Mouse (Mus musculus): ENCODE results near the gene 1700019N19Rik.

DNA sequence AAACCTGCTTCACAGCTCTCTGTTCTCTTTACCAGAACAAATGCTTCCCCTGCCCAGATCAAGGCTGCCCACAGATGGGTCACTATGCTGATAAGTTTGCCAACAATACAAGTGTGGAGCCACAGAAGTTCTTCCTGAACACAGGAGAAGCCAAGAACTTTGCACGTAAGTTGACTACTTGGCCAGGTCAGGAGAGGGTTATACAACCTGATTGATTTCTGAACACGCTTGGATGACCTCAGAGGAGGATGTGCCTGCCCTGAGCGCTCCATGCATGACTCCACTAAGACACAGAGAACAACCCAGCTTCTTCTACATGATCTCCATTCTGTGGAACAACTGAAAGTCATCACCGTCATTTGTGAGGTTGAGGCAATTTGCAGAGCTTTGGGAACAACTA is 56.1 kb downstream of the 1700019N19Rik start:
- TF ChIP-seq CTCF (IDR thresholded peaks at IDR 0.05; ENCODE audit: borderline replicate concordance, insufficient read depth, low read length) (no peak), POLR2A (IDR thresholded peaks at IDR 0.05; ENCODE audit: low read depth, low read length) (no peak)

All from embryonic fibroblast, embryonic 13.5 days (primary cell).